ENCODE assay signal across 8 mouse cellular contexts in the genomic region with DNA sequence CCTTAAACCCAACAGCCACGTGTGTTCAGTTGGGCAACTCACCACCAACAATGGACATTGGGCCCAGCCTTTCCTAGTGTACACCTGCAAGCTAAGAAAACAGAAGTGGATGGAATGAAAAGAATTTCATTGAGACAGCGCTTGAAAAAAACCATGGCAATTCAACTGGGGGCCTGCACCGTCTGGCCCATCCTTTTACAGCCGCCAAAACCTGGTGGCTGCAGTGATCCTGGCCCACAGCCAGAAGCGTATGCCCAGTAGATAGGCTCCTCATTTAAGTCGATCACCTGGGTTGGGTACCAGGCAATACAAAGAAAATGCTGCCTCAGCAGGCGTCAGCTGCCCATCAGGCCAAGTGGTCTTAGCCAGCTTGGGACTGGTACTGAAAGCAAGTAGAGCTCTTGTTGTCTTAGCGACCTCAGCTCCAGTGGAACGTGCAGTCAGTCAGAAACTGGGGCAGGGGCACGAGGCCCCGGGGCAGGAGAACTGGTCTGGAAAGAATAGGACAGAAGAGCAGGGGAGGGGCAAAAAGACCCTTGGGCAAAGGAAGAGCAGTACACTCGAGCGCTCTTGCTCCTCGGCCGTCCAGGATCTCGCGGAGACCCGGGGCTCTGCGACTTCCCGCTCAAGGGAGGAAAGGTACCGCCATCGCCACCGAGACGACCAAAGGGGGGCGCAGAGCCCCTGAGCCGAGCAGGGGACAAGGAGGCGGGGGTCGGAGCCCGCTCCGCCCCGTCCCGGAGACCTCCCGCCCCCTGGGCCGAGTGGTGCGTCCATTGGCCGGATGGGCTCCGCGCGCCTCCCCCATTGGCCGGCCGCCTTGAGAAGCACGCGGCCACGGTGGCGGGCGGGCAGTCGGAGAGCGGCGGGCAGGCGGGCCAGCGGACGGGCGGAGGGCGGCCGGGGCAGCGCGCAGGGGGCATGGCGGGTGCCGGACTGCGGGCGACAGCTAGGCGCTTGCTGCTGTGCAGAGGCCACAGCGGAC. TPM values are rescaled to one million over a fixed set of nuclear protein-coding genes. Genes with fewer than 3 reads are reported as not detected.
A peak's percentile ranks its signal among the peaks of the same experiment; 100 is the strongest.
DNase-seq lines count a peak whose midpoint lies in the region; ATAC-seq and TF ChIP-seq lines count a peak whose summit lies in the region.

A gene (plus strand): TSS at position 818 of the 985 bp plus-strand sequence.

- no peak for TF ChIP-seq CTCF in embryonic fibroblast, embryonic 13.5 days (IDR thresholded peaks at IDR 0.05; ENCODE audit: borderline replicate concordance, insufficient read depth, low read length)
- TF ChIP-seq CTCF in kidney, postnatal 0 days (IDR thresholded peaks at IDR 0.05; ENCODE audit: low read depth), result peak; percentile 48

- H3K27ac ChIP-seq in embryonic fibroblast, embryonic 13.5 days (ENCODE audit: insufficient read depth, low read length), result 0 out of 2 replicates have a peak within 1 kb of the TSS, but pooled peaks have one; percentile 3
- H3K27ac ChIP-seq in heart, embryonic 11.5 days (ENCODE audit: low read depth, low read length), result peak within 1 kb of the TSS; percentile 93
- peak within 1 kb of the TSS; percentile 70 for H3K27ac ChIP-seq in kidney, postnatal 0 days
- peak within 1 kb of the TSS; percentile 87 for H3K27ac ChIP-seq in neural tube, embryonic 14.5 days (ENCODE audit: low read depth, low read length)

- ATAC-seq in heart, embryonic 11.5 days (replicated peaks; ENCODE audit: insufficient number of reproducible peaks, low FRiP score, low TSS enrichment), result peak; percentile 80
- ATAC-seq in kidney, postnatal 0 days (replicated peaks; ENCODE audit: low FRiP score, low read depth), result peak; percentile 71
- peak; percentile 74 for ATAC-seq in neural tube, embryonic 14.5 days (ENCODE audit: low read depth)

- 5% methylated on average over 57 of the region's 63 CpGs for WGBS in heart, embryonic 11.5 days (ENCODE audit: insufficient replicate concordance)
- 5% methylated on average over 61 of the region's 63 CpGs for WGBS in kidney, postnatal 0 days
- 4% methylated on average over 50 of the region's 63 CpGs for WGBS in neural tube, embryonic 14.5 days

- H3K36me3 ChIP-seq in heart, embryonic 11.5 days (ENCODE audit: control insufficient read depth, insufficient read depth, low read length), result peaks cover 4% of the 10 kb centered on the region
- peaks cover 4% of the 10 kb centered on the region for H3K36me3 ChIP-seq in kidney, postnatal 0 days (ENCODE audit: insufficient read depth, low read length)
- no peaks in the 10 kb centered on the region; the same call in 1 of the 2 replicates for H3K36me3 ChIP-seq in neural tube, embryonic 14.5 days (ENCODE audit: control insufficient read depth, insufficient read depth, low read length)

- peak; percentile 76 to 80 for DNase-seq in B cell, adult 2 months
- DNase-seq in adrenal gland, postnatal 10 days, result peak; percentile 94
- peak; percentile 96 for DNase-seq in kidney, postnatal 0 days (ENCODE audit: low spot score)
- DNase-seq in lung, adult 18-20 months, result peak; percentile 86 to 90
- DNase-seq in thymus, adult 18-20 months, result peak; percentile 81 to 84

- no peaks in the 10 kb centered on the region for H3K9me3 ChIP-seq in heart, embryonic 11.5 days (replicated peaks; ENCODE audit: control insufficient read depth, low read length)
- no peaks in the 10 kb centered on the region for H3K9me3 ChIP-seq in kidney, postnatal 0 days (replicated peaks; ENCODE audit: low read length)
- H3K9me3 ChIP-seq in neural tube, embryonic 14.5 days (ENCODE audit: control insufficient read depth, low read length), result no peaks in the 10 kb centered on the region

- H3K4me2 ChIP-seq in heart, embryonic 11.5 days, result peak within 1 kb of the TSS; percentile 81
- peak within 1 kb of the TSS; percentile 92 for H3K4me2 ChIP-seq in kidney, postnatal 0 days (ENCODE audit: low read length)
- H3K4me2 ChIP-seq in neural tube, embryonic 14.5 days (ENCODE audit: low read depth, low read length), result peak within 1 kb of the TSS; percentile 62

- peak within 1 kb of the TSS; percentile 85 for H3K9ac ChIP-seq in heart, embryonic 11.5 days (ENCODE audit: low read depth, low read length)
- peak within 1 kb of the TSS; percentile 77 for H3K9ac ChIP-seq in kidney, postnatal 0 days (ENCODE audit: low read depth, low read length)
- peak within 1 kb of the TSS; percentile 80 for H3K9ac ChIP-seq in neural tube, embryonic 14.5 days (replicated peaks; ENCODE audit: low read depth, low read length)

- peak within 1 kb of the TSS; percentile 90 for H3K4me3 ChIP-seq in embryonic fibroblast, embryonic 13.5 days (ENCODE audit: insufficient read depth, low read length)
- H3K4me3 ChIP-seq in heart, embryonic 11.5 days (ENCODE audit: low read depth, low read length), result peak within 1 kb of the TSS; percentile 87
- peak within 1 kb of the TSS; percentile 77 for H3K4me3 ChIP-seq in kidney, postnatal 0 days (replicated peaks; ENCODE audit: low read depth, low read length)
- H3K4me3 ChIP-seq in neural tube, embryonic 14.5 days (ENCODE audit: low read depth, low read length), result peak within 1 kb of the TSS; percentile 78

- no peaks in the 10 kb centered on the region for H3K27me3 ChIP-seq in heart, embryonic 11.5 days (ENCODE audit: control insufficient read depth, insufficient read depth, low read length)
- H3K27me3 ChIP-seq in kidney, postnatal 0 days (ENCODE audit: insufficient read depth, low read length), result no peaks in the 10 kb centered on the region
- H3K27me3 ChIP-seq in neural tube, embryonic 14.5 days (ENCODE audit: control insufficient read depth, insufficient read depth, low read length), result no peaks in the 10 kb centered on the region

- peak; percentile 63 for TF ChIP-seq POLR2A in embryonic fibroblast, embryonic 13.5 days (IDR thresholded peaks at IDR 0.05; ENCODE audit: low read depth, low read length)

- H3K4me1 ChIP-seq in embryonic fibroblast, embryonic 13.5 days (ENCODE audit: control insufficient read depth, insufficient read depth, low read length), result peaks cover 3% of the 10 kb centered on the region
- H3K4me1 ChIP-seq in heart, embryonic 11.5 days (ENCODE audit: control insufficient read depth, insufficient read depth, low read length), result peaks cover 34% of the 10 kb centered on the region
- H3K4me1 ChIP-seq in kidney, postnatal 0 days (replicated peaks; ENCODE audit: insufficient read depth, low read length), result peaks cover 26% of the 10 kb centered on the region
- H3K4me1 ChIP-seq in neural tube, embryonic 14.5 days (ENCODE audit: control insufficient read depth, insufficient read depth, low read length), result peaks cover 23% of the 10 kb centered on the region

RNA-seq across cellular contexts. Expression of the gene that starts here (rescaled TPM):
- 10 to 100 TPM; 52.0 to 52.6 TPM for total RNA-seq in adrenal gland, postnatal 10 days (2021)
- polyA plus RNA-seq in embryonic fibroblast, embryonic 13.5 days (2011; ENCODE audit: insufficient read length, low read depth, missing spikeins), result 86.1 and 119 TPM in 2 replicates
- polyA plus RNA-seq in heart, embryonic 11.5 days (2014; fragmentation: Nextera tagmentation; extraction: Ambion mirVana), result 342 and 344 TPM in 2 replicates
- polyA plus RNA-seq in kidney, postnatal 0 days (2015; fragmentation: Nextera tagmentation; extraction: Ambion mirVana), result 201 and 204 TPM in 2 replicates
- 219 and 241 TPM in 2 replicates for polyA plus RNA-seq in neural tube, embryonic 14.5 days (2014; fragmentation: Nextera tagmentation; extraction: Ambion mirVana)

Comparison
In these comparisons a context has a peak if more than half of its experiments do, and no peak if none do; other contexts are left out.
1. Peak in every context shown above with its lines: DNase-seq, ATAC-seq, H3K4me3 ChIP-seq and H3K27ac ChIP-seq.
2. H3K27ac ChIP-seq: peak in every context shown above with its lines; median percentile 93 in heart, embryonic 11.5 days; 87 in neural tube, embryonic 14.5 days; 70 in kidney, postnatal 0 days; 3 in embryonic fibroblast, embryonic 13.5 days.